Mouse (Mus musculus): ENCODE measurements around the gene Pld2.

GRCm38 (mm10) chr11:70509753-70510564 lies 29.9 kb upstream of the Pld2 start:
- TF ChIP-seq POLR2A (IDR thresholded peaks at IDR 0.05; ENCODE audit: borderline replicate concordance, control insufficient read depth, low read depth, low read length) (no peak), CTCF (IDR thresholded peaks at IDR 0.05; ENCODE audit: control insufficient read depth, insufficient read depth, low read length) (peak; percentile 71)
